Mouse (Mus musculus): ENCODE measurements at regions not wholly inside any gene's neighbourhood (a gene's known extent, or its start where the extent isn't known, plus 50 kb on each side); places are given as distances from the start of the nearest gene placed in this dataset.

GRCm38 (mm10) chr16:9113801-9114200 lies 283.9 kb downstream of the 1810013L24Rik start:
- no peak for DNase-seq (ENCODE audit: low spot score)

GRCm38 (mm10) chr16:9115548-9115947 lies 285.6 kb downstream of the 1810013L24Rik start:
- DNase-seq (ENCODE audit: low spot score): no peak

- DNase-seq (ENCODE audit: low spot score): no peak
Observed at GRCm38 (mm10) chr16:9121581-9121980, 291.7 kb downstream of the 1810013L24Rik start.

- no peak for DNase-seq (ENCODE audit: low spot score)
Observed at GRCm38 (mm10) chr16:9132113-9132512, 302.2 kb downstream of the 1810013L24Rik start.

- DNase-seq (ENCODE audit: low spot score): no peak
Observed at GRCm38 (mm10) chr16:9132778-9133177, 302.9 kb downstream of the 1810013L24Rik start.

- DNase-seq (ENCODE audit: low spot score): no peak
Observed at GRCm38 (mm10) chr16:9135377-9135776, 305.5 kb downstream of the 1810013L24Rik start.

GRCm38 (mm10) chr16:9138552-9139224 lies 308.8 kb downstream of the 1810013L24Rik start:
- no peak for DNase-seq (ENCODE audit: low spot score)

GRCm38 (mm10) chr16:9139405-9139804 lies 309.5 kb downstream of the 1810013L24Rik start:
- DNase-seq (ENCODE audit: low spot score): no peak

GRCm38 (mm10) chr16:9149209-9150135 lies 319.6 kb downstream of the 1810013L24Rik start:
- DNase-seq (ENCODE audit: low spot score): no peak

- no peak for DNase-seq (ENCODE audit: low spot score)
Observed at GRCm38 (mm10) chr16:9151936-9152335, 322.0 kb downstream of the 1810013L24Rik start.

GRCm38 (mm10) chr16:9153501-9153900 lies 323.6 kb downstream of the 1810013L24Rik start:
- no peak for DNase-seq (ENCODE audit: low spot score)

- no peak for DNase-seq (ENCODE audit: low spot score)
Observed at GRCm38 (mm10) chr16:9165763-9166310, 335.9 kb downstream of the 1810013L24Rik start.

- DNase-seq (ENCODE audit: low spot score): no peak
Observed at GRCm38 (mm10) chr16:9176402-9176801, 346.5 kb downstream of the 1810013L24Rik start.

GRCm38 (mm10) chr16:9195821-9196220 lies 365.9 kb downstream of the 1810013L24Rik start:
- DNase-seq (ENCODE audit: low spot score): no peak

- DNase-seq (ENCODE audit: low spot score): no peak
Observed at GRCm38 (mm10) chr16:9198903-9199532, 369.1 kb downstream of the 1810013L24Rik start.

GRCm38 (mm10) chr16:9208602-9209001 lies 378.7 kb downstream of the 1810013L24Rik start:
- DNase-seq (ENCODE audit: low spot score): no peak

- DNase-seq (ENCODE audit: low spot score): no peak
Observed at GRCm38 (mm10) chr16:9211485-9211884, 381.6 kb downstream of the 1810013L24Rik start.

- no peak for DNase-seq (ENCODE audit: low spot score)
Observed at GRCm38 (mm10) chr16:9215131-9215530, 385.2 kb downstream of the 1810013L24Rik start.

GRCm38 (mm10) chr16:9217361-9217760 lies 387.5 kb downstream of the 1810013L24Rik start:
- no peak for DNase-seq (ENCODE audit: low spot score)

GRCm38 (mm10) chr16:9230178-9230577 lies 400.3 kb downstream of the 1810013L24Rik start:
- no peak for DNase-seq (ENCODE audit: low spot score)

GRCm38 (mm10) chr16:9242099-9242498 lies 412.2 kb downstream of the 1810013L24Rik start:
- DNase-seq (ENCODE audit: low spot score): no peak

- no peak for DNase-seq (ENCODE audit: low spot score)
Observed at GRCm38 (mm10) chr16:9247198-9247597, 417.3 kb downstream of the 1810013L24Rik start.
